Mouse (Mus musculus) thymus, adult 2 months (tissue): ENCODE results near the gene Setd1b.
"Not testable (repeated sequence)": the region's sequence is repeated elsewhere in the genome, so short reads cannot be mapped to it uniquely, and the experiment has no call there.

ENCODE experiments used
- CTCF ChIP-seq: fragments of 200-500 bp; IDR thresholded peaks from 2 replicates; pipeline ENCODE4 v1.5.1; 2012; ENCODE audit warnings: mild to moderate bottlenecking, control low read depth, low read length, moderate library complexity, borderline replicate concordance; ENCODE audit not compliant: control insufficient read depth, poor library complexity, insufficient read depth; ENCODE audit errors: extremely low read depth
- POLR2A ChIP-seq: fragments of 200-500 bp; IDR thresholded peaks from 2 replicates; pipeline ENCODE4 v1.6.1; 2012; ENCODE audit warnings: mild to moderate bottlenecking, low read length, control low read depth, moderate library complexity; ENCODE audit not compliant: control insufficient read depth, poor library complexity, insufficient read depth; ENCODE audit errors: extremely low read depth

- TF ChIP-seq CTCF, POLR2A: not testable (repeated sequence)
Observed at GRCm38 (mm10) chr5:123203591-123203990, 61.6 kb downstream of the Setd1b start.
